Mouse (Mus musculus): ENCODE data around the gene Psmg3.
A peak's percentile ranks its signal among the peaks of the same experiment; 100 is the strongest.

Psmg3 gene

DNA sequence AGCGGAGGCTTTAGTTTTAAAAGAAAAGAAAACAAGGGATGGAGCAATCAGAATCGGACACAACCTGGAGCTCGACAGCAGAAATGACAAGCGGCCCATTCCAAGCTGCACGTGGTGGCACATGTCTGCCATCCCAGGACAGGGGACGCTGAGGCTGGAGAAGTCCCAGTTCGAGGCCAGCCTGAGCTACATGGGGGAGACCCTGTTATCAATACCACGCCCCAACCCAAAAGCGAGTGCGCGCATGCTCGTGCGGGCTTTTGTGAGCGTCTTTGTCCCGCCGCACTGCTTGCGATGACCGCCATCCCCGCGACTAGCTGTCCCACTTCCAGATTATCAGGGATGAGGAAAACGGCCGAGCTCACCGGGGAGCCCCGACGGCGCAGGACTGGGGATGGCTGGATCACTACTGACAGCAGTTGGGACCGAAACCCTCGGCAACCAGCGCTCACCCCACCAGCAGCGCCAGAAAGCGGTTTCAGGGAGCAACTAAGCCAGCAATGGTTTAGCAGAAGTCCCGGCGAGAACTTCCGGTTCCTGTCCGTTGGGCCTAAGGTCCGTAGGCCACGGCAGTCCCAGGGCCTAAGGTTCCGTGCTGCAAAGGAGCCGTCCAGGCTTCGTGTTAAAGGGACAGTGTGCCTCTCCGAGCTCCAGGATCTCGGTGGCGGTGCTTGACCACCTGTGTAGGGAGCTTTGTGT is at the start of gene Psmg3, which contains the start of gene Gm26938:
Gene Psmg3 (minus strand): TSS at position 529 of the 699 bp plus-strand sequence.
Gene Gm26938 (minus strand): TSS at position 51 of the 699 bp plus-strand sequence.
- DNase-seq: peak; percentile 85

DNA sequence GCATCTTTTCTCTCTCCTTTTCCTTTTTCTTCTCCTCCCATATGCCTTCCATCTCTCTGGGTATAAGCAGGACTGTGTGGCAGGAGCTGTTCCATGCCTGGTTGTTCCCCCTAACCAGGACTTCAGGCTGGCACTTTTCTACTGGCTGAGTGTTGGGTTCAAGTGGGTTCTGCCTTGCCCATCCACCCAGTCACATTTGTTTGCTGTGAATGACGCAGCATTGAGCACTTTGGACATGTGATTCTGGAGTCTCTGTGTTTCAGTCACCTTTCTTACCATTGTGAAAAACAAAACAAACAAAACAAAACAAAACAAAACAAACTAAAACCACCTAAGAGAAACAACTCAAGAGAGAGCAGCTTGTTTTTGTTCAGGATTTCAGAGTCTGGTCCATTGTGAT is 44.8 kb upstream of the Psmg3 start:
- DNase-seq: no peak

DNA sequence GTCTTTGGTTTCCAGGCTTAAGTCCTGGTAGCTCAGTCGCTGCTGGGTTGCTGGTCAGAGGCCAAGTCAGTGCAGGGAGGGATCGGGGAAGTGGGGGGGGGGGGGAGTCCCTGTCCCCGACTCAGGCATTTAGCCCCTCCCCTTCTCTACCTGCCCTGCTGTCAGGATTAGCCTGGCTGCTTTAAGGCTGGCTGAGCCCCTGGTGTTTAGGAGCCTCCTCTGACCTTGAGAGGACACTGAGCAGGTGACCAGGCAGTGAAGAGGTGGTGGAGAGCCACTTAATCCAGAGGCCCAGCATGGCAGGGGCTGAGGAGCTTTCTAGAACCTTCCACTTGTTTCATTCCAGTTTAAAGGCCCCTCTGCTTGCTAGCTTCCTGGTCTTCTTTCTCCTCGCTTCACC is 44.2 kb upstream of the Psmg3 start:
- no peak for DNase-seq

DNA sequence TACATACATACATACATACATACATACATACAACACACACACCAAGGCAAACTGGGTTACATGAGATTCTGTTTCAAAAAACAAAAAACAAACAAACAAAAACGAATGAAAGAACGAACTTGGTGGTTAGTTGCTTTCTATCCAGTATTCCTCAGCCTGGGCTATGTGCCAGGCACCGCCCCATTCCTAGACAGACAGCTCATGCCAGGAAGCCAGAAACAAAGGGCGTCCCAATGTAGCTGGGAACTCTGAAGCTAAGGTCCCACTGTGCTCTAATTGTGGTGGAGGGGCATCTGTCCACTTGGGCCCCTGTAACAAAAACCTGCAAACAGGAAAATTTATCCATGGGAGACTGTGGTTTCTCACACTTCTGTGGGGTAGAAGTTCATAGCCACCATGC is 36.1 kb upstream of the Psmg3 start:
- peak; percentile 24 for DNase-seq

DNA sequence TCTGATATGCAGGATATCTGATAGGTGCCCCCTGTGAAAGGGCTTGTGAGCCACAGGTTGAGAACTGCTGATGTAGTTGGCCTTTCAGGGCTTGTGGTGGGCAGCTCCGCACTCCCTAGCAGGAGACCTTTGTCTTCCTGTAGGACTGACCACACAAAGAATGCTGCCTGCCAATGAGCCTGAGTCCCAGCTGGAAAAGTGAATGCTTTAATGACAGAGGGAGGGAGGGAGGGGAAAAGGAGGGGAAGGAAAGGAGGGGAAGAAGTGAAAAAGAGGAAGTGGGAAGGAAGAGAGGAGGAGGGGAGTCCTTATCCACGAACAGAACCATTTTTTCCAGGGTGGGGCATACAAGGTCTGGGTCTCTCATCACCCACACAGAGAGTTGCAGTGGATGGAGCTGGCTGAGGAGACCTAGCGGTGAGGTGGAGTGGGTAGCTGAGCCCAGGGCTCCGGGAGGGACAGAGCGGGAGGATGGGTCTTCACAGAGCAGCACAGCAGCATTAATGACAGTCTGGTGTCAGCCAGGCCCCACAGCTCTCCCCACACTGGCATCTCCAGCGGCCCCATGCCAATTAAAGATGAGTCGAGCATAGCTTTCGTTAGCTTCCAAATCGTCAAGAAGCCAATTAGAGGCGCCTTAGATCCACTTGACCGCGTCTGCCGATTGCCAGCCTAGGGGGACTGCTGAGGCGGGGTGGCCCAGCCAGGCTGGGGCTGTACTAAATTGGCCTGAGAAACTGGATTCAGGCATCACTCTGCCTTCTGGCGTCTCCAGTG is 33.8 kb upstream of the Psmg3 start:
- no peak for DNase-seq

DNA sequence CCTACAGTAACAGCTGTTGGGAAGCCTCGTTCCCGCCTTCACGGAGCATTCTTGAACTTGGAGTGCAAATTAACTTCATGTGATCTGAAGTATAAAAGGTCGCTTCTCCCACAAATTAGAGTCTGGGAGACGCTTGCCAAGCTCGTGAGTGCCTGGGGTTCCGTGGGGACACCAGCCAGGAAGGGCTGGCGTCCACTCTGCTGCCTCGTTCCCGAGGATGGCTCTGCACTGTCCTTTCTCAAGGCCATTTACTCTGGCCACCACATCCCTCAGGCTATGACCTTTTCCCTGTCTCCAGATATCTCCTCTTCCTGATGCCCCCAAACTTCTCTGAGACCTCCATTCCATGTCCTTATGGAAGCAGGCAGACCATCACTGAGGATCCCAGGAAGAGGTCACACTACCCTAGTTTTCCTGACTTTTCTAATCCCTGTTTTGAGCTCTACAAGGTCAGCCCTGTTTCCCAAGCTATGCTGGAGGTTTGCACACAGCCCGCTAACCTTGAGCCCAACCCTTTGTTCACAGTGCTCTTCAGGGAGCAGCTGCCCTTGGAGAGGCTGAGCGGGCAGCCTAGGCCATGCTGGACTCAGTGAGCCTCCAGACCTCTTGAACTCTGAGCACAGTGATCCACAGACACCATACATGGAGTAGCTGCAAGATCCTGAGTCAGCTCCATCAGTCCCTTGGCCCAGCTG is 23.1 kb upstream of the Psmg3 start:
- DNase-seq: no peak

DNA sequence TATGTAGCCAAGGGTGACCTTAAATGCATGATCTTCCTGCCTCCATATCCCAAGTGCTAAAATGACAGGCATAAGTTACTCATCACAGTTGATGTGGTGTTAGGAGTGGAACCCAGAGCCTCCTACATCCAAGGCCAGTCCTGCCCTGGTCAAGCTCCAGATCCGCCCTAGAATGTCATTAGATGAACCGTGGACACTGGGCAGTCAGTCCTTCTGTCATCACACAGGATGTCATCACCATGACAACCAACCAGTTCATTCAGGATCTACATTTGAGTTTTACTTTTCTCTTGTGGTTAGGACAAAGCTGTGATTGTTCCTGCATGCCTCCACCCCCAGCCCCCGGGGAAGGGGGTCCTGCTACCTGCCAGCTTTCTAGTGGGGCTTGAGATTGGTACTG is 12.5 kb upstream of the Psmg3 start:
- DNase-seq: no peak

DNA sequence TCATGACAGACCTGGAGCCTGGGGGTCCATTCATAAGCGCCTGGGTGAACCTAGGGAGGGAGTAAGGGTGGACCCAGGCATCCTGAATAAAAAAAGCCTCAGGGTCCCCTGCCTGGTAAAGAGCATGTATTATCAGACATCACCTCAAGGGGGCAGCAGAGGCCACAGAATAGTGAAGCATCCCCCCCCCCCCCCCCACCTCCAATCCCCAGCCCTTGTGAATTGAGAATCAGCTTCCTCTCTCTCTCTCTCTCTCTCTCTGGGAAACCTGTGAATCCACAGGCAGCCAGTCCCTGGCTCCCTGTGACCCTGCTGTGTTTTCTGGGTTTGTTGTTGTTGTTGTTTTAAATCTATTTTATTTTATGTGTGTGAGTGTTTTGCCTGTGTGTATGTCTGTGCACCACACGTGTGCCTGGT is 11.8 kb upstream of the Psmg3 start:
- no peak for DNase-seq

DNA sequence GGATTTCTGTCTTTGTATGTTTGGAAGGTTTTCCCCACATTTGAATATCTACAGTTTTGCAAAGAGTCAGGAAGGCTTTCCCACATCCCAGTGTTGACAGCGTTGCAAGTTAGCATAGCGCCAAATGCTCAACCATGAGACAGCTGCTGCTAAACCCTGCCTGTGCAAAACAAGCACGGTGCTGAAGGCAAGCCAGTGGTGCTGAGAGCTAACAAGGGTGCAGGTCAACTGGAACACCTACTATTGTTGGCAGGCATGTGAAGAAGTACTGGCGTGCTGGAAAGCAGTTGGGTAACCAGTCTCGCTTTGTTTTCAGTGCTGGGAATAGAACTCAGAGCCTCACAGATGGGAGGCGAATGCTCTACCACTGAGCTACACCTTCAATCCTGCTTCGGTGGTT is 9.0 kb upstream of the Psmg3 start:
- DNase-seq: no peak

DNA sequence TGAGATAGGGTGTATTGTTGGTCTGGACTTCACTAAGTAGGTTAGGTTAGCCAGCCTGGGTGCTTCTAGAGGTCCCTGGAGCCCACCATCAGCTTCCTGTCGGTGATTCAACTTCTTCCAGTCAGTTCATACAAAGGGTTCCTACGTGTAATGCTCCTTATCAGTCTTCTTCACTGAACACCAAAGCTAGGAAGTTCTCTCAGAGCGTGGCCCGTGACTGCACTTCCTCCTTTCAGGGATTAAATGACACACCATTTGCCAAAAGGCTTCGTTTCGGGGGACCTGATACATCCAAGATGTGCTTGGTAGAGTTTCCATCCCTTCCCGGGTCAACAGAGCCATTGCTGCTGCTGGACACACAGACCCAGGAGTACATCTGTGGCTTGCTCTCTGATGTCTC is 5.4 kb upstream of the Psmg3 start:
- DNase-seq: no peak

DNA sequence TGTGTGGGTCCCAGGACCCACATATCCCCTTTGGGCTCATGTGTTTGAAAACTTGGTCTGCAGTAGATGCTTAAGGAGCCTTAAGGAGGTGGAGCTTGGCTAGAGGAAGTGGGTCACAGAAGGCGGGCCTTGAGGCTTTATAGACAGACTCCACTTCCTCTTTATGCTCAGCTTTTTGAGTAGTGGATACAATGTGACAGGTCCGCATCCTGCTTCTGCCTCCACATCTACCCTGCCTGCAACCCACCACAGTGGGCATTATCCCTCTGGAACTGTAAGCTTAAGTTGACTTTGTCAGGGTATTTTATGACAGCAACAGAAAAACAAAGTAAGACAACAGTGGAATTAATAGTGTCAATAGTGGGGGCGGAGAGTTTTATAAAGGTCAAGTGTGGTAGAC is 4.0 kb upstream of the Psmg3 start:
- DNase-seq: no peak

DNA sequence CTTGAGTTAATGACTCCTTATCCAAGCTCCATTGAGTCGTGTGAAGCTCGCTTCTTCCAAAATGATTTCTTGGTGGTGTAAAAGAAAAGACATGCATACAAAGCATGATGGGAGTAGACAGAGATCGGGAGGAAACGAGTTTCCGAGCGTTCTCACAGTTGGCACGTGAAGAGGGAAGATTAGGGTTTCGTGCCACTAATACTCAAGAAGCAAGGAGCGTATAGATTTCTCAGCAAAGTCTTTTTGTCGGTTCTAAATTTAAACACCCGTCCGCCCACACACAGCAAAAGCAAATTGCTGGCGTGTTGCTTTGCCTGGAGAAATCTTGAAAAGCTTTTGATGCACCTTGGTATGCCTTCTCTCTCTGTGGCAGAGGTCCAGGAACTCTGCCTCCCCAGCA is 2.7 kb upstream of the Psmg3 start:
- DNase-seq: peak; percentile 57

DNA sequence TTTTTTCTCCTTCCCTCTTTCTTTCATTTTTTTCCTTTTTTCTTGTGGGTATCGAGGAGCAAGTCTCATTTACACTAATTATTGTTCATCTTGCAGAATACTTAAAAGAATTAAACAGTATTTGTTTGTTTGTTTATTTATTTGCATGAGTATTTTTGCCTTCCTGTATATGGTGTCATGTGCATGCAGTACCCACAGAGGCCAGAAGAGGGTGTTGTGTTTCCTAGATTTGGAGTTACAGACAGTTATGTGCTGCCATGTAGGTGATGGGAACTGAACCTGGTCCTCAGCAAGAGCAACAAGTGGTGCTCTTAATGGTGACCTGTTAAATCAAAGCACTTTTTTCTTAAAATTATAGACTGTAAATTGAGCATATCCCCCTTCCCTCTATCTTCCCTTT is 908 bp upstream of the Psmg3 start:
- no peak for DNase-seq

DNA sequence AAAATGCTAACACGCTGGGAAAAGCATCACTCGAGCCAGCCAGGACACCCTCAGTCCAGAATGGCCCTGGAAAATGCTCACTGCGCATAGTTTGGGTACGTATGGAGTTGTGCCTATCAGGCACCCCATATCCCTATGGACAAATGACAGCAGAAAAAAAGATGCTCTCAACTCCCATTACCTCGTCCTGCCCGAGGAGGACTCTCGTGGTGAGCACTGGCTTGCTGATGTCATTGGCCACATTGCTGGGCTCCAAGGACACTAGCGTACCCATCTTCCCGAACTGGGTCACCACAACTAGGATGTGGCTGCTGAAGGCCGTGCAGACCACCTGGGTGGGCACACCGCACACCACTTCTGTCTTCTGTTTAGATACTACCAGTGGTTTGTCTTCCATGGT is 738 bp downstream of the Psmg3 start:
- DNase-seq: no peak

DNA sequence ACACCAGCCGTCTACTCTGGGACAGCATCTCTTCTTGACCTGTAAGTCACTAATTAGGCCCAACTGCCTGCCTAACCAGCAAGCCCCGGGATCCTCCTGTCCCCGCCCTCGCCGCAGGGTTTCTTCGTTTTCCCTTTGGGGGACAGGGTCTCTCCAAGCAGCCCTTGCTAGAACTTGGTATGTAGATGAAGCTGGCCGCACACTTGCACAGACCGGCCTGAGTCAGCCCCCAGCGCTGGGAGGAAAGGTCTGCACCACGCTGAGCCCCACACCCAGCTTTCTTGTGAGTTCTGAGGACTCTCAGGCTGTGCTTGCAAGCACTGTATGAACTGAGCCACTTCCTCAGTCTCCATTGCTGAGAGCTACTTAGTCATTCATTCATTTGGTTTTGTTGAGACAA is 2.2 kb downstream of the Psmg3 start:
- no peak for DNase-seq

DNA sequence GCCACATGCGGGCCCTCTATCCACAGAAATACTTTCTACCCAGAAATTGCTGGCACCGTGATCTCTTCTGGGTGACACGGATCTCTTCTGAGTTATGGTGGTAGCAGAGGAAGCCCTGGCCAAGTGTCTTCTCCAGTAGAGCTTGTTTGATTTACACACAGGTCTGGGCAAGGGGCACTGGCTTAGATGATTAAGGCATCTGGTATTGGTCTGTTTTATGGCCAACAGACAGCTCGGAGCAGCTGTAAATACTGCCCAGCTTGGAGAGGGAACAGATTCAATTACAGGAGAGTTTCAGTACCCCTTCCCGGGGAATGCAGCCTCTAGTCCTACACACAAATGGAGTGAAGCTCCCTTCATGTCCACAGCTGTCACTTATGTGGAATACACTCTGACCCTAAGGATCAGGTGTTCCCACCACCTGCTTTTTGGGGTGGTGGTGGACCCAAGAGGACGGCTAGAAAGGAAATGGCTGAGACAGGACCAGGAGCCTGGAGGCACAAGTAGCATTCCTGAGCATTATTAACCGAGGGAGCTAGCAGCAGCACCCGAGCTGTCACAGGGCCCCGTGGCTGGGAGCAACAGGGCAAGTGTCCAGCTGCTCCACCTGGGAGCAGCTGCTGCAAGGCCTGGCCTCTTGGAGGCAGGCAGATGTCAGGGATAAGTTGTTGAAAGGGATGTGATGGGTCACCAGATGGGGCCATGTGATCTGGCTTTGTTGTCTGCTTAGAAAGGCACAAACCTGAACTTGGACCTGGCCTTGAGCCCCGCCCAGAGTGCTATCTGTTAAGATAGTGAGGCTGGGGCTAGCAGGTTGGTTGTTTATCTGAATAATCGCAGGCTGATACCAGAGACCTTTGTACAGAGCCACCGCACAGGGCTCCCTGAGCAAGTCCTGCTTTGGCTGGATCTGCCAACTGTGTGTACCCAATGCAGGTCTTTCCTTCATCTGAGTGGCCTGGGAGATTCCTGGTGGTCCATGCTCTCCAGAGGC is 4.9 kb downstream of the Psmg3 start:
- DNase-seq: no peak

DNA sequence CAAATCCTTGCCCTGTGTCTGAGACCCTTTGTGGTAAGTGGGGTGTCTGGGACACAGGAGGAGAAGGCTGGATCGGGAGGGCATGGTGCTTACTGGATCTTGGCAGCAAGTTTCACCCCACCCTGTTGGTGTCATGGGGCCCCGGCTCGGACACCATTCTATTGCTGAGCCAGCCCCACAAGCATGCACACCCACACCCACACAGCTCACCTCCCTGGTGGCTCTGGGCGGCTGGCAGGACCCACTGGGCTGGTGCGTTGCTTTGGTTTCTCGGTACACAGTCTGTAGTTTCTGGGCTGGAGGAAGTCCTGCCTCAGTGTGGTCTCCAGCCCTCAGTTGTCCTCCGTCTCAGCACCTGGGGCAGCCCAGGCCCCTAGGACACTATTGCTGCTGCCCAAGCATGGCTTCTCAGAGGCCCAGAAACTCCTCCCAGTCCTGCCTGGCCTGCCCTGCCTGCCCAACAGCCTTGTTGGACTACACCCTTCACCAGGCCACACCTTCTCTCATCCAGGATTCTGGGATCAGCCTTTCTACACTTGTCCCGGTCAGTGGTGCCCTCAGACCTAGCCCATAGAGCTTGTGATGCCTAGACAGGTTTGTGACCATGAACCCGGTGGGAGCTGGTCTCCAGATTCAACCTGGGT is 7.0 kb downstream of the Psmg3 start, which contains the start of gene Tmem184a:
Gene Tmem184a (minus strand): TSS at position 380 of the 644 bp plus-strand sequence.
- DNase-seq: no peak

DNA sequence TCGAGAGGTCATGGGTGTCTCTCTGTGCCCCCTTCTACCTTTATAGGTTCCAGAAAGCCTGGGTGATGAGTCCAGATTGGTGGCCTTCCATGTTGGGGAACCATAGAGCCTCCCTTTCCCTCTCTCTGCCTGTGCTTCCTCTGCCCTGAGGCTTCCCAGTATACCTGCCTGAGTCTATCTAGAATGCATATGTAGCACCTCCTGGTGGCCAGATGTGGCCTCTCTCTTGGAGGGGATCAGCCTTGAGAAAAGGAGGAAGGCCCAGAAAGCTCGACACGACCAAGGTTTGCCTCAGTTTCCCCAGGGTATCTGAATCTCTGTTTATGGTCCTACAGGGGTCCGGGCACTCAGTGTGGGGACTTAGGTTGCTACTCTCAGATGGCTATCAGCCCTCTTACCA is 7.9 kb downstream of the Psmg3 start:
- DNase-seq: no peak

DNA sequence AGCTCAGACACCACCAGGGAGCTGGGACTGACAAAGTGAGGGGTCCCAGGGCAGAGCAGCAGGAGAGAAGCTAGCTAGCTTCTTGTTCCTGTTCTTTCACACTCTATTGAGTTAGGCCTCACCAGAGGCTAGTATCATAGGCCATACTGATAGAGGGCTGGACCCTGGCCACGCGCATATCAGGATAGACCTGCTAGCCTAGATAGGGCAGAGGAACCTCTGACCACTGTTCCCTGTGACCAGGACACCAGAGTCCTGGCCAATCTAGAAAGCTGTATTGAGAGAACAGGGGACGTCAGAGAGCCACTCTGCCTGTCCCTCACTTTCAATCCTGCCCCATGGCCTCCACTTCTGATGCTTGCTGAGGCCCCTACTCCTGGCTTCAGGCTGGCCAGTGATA is 8.6 kb downstream of the Psmg3 start:
- no peak for DNase-seq

DNA sequence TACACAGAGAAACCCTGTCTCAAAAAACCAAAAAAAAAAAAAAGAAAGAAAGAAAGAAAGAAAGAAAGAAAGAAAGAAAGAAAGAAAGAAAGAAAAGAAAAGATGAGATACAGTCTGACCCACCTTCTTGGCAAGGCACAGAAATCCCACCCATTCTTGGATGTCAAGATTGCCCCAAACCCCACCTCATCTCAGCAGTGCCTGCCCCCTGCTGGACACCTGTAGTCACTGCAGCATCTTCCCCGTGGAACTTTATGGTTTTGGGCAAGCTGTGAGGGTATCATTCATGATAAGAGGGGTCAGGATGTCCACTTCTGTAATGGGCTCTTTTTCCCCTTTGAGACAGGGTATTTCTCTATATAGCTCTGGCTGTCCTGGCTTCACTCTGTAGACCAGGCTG is 9.4 kb downstream of the Psmg3 start:
- no peak for DNase-seq

DNA sequence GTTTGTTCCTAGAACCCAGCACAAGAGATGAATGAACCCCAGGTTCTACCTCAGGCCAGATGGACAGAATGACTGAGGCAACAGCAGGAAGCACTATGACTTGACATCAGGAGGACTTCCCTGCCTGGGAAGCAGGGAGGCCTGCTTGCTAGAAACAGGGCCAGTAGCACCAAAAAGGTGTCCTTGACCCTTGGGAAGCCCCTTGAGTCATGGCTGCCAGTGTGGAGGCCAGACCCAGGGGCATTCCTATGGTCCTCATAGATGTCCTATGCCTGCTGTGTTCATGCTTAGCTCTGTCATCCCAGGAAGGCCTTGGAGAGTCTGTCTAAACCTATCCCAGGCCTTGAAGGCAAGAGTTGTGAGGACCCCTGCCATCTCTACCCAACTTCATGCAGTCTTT is 10.2 kb downstream of the Psmg3 start:
- DNase-seq: no peak

DNA sequence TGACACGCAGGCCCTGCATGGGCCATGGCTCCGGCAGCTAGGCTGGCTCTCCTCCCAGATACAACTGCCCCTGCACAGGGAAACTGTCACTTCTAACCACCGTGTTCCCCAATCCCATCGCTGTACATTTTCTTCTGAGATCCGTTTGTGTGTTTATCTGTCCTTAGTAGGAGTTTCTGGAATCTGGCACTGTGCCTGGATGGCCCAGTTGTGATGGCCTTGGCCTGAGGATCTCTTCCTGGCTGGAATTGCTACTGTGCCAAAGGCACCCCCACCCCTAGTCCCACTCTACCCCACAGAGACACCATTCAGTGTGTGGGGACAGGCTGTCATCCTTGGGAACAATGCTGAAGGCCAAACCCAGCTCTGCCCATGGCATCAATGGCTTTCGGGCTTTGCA is 10.7 kb downstream of the Psmg3 start:
- DNase-seq: no peak

Data from right cerebral cortex, adult 18-20 months (tissue).